Mouse (Mus musculus): ENCODE data around the gene Mcoln3. TPM values are rescaled to one million over a fixed set of nuclear protein-coding genes. Genes with fewer than 3 reads are reported as not detected.

Gene Mcoln3
- polyA plus RNA-seq, 1 experiment from 2014 or later, result 0.13 TPM

DNA sequence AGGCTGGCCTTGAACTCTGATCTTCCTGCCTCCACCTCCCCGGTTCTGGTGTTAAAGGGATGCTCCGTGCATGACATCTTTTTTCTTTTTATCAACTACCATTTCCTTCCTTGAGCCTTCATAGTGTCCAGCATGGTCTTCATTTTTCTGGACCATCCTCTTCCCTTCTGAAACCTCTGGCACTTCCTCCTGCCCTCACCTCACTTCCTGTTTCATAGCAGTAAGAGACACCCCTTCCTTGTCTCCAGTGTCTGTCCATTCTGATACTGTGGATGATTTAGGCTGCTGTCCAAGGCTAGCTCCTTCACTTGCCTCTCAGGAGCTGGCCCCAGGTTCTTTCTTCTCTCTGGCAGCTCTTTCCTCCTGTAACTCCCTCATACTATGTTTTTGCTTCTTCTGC is 18.2 kb downstream of the Mcoln3 start:
- DNase-seq, result no peak
- H3K4me2 ChIP-seq, result no peak overlapping the region
- no peak overlapping the region for H3K27ac ChIP-seq
- no peak for ATAC-seq (ENCODE audit: low read depth)
- H3K4me3 ChIP-seq (replicated peaks), result no peak overlapping the region
- H3K36me3 ChIP-seq, result no peaks in the 10 kb centered on the region
- H3K27me3 ChIP-seq, result no peaks in the 10 kb centered on the region
- H3K4me1 ChIP-seq (replicated peaks), result no peaks in the 10 kb centered on the region
- no peak overlapping the region for H3K9ac ChIP-seq
- 53% methylated on average over 2 of the region's 2 CpGs for WGBS (ENCODE audit: insufficient replicate concordance)
- H3K9me3 ChIP-seq (replicated peaks), result no peaks in the 10 kb centered on the region

DNA sequence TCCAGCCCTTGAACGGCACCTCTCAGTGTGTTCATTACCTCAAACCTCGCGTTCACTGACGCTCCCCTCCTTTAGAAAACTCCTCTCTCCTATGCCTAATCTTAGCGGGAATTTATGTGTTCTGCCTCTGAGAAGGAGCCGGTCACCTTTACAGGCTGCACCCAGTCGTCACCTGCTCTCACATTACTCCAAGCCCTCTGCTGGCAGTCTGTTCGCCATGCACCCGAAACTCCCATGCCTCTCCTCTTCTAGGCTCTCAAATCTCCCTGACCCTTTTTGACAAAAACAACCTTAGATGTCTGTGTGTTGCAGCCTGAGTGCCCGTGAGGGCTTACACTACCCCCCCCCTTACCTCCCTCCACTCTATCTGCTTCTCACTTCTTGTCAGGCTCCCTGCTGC is 19.2 kb downstream of the Mcoln3 start:
- Histone ChIP-seq H3K9me3 (replicated peaks) (no peaks in the 10 kb centered on the region), H3K36me3 (no peaks in the 10 kb centered on the region), H3K4me1 (replicated peaks) (no peaks in the 10 kb centered on the region), H3K9ac (no peak overlapping the region), H3K4me2 (no peak overlapping the region), H3K27ac (no peak overlapping the region), H3K27me3 (no peaks in the 10 kb centered on the region), H3K4me3 (replicated peaks) (no peak overlapping the region)
- WGBS (ENCODE audit: insufficient replicate concordance), result 24% methylated on average over 10 of the region's 10 CpGs
- ATAC-seq (ENCODE audit: low read depth) (no peak), DNase-seq (no peak)

DNA sequence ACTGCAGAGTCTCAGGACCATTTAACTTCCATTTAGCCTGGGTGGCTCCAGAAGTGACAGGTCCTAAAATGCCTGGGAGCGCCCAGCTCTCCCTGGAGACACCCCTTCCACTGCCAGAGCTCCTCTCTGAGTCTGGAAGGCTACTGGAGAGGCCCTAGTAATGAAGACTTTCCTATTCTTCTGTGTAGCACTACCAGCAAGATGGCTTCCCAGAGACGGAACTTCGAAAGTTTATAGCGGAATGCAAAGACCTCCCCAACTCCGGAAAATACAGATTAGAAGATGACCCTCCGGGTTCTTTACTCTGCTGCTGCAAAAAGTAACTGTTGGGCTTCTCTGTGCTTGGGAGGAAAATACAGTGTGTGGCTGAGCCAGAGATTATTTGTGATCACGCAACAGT is 23.0 kb downstream of the Mcoln3 start:
- H3K27ac ChIP-seq, result no peak overlapping the region
- DNase-seq, result no peak
- no peak for ATAC-seq (ENCODE audit: low read depth)
- no peak overlapping the region for H3K4me2 ChIP-seq
- H3K27me3 ChIP-seq, result no peaks in the 10 kb centered on the region
- no peaks in the 10 kb centered on the region for H3K9me3 ChIP-seq (replicated peaks)
- H3K36me3 ChIP-seq, result no peaks in the 10 kb centered on the region
- no peak overlapping the region for H3K9ac ChIP-seq
- 78% methylated on average over 7 of the region's 7 CpGs for WGBS (ENCODE audit: insufficient replicate concordance)
- no peak overlapping the region for H3K4me3 ChIP-seq (replicated peaks)
- no peaks in the 10 kb centered on the region for H3K4me1 ChIP-seq (replicated peaks)

DNA sequence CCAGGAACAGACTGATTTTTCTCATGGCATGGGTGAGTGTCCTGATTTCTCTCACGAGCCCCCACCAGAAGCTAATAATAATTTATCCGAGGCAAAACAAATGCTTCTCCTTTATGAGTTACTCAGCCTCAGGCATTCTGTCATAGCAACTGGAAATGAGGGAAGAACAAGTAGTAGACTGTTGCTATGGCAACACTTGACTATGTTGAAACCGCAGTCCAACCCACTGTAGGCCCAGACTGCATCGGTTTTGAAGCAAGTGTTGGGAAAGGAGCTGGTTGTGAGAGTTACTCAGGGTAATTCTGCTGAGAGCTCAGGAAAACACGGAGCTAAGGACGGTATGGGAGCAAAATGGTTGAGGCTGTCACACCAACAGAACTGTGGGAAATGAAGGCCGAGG is 25.3 kb downstream of the Mcoln3 start:
- H3K36me3 ChIP-seq, result no peaks in the 10 kb centered on the region
- H3K4me3 ChIP-seq (replicated peaks), result no peak overlapping the region
- no peak for DNase-seq
- H3K4me2 ChIP-seq, result no peak overlapping the region
- H3K27ac ChIP-seq, result no peak overlapping the region
- no peaks in the 10 kb centered on the region for H3K27me3 ChIP-seq
- H3K9ac ChIP-seq, result no peak overlapping the region
- H3K9me3 ChIP-seq (replicated peaks), result no peaks in the 10 kb centered on the region
- no peak for ATAC-seq (ENCODE audit: low read depth)
- H3K4me1 ChIP-seq (replicated peaks), result peaks cover 7% of the 10 kb centered on the region; the same call in 1 of the 2 replicates
- WGBS (ENCODE audit: insufficient replicate concordance), result 59% methylated on average over 7 of the region's 7 CpGs

DNA sequence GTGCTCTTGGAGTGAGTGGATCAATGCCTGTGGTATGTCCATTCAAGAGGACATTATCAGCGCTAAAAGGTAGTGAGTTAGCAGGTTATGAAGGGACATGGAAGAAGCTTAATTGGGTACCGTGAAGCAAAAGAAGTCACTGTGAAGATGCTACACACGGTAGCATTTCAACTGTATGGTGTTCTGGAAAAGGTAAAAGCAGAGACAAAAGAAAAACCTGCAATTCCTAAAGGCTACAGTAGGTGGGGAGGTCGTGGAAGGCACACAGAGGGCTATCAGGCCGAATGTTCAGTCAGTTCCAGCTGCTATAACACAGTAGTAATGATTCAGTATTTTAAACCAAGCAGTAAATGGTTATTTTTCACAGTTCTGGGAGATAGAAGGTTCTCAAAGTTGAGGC is 28.3 kb downstream of the Mcoln3 start:
- Histone ChIP-seq H3K4me1 (replicated peaks) (peaks cover 18% of the 10 kb centered on the region), H3K4me3 (replicated peaks) (no peak overlapping the region), H3K9ac (no peak overlapping the region), H3K27ac (no peak overlapping the region), H3K36me3 (no peaks in the 10 kb centered on the region), H3K27me3 (peaks cover 8% of the 10 kb centered on the region; the same call in 1 of the 2 replicates), H3K4me2 (no peak overlapping the region), H3K9me3 (replicated peaks) (no peaks in the 10 kb centered on the region)
- ATAC-seq (ENCODE audit: low read depth) (no peak), DNase-seq (no peak)
- 38% methylated on average over 5 of the region's 5 CpGs for WGBS (ENCODE audit: insufficient replicate concordance)

DNA sequence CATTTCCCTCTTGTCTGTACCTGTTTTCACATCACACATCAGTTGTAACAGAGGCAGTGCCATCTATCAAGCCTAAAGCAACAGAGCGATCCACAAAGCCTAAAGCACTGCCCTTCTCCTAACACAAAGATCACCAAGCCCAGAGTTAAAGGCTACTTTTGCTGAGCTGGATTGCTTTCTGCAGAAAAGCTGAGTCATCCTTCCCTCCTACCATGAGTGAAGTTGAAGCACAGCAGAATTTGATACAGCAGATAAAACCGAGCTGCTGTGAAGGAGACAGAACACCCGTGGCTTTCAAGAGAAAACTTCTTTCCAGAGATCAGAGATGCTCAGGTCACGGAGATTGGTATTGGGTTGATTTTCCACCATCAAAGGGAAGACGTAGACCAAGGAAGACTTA is 28.9 kb downstream of the Mcoln3 start:
- Histone ChIP-seq H3K4me1 (replicated peaks) (peaks cover 18% of the 10 kb centered on the region), H3K4me2 (no peak overlapping the region), H3K27ac (no peak overlapping the region), H3K9me3 (replicated peaks) (no peaks in the 10 kb centered on the region), H3K4me3 (replicated peaks) (no peak overlapping the region), H3K9ac (no peak overlapping the region), H3K27me3 (peaks cover 14% of the 10 kb centered on the region), H3K36me3 (no peaks in the 10 kb centered on the region)
- ATAC-seq (ENCODE audit: low read depth) (no peak), DNase-seq (no peak)
- 38% methylated on average over 5 of the region's 5 CpGs for WGBS (ENCODE audit: insufficient replicate concordance)

DNA sequence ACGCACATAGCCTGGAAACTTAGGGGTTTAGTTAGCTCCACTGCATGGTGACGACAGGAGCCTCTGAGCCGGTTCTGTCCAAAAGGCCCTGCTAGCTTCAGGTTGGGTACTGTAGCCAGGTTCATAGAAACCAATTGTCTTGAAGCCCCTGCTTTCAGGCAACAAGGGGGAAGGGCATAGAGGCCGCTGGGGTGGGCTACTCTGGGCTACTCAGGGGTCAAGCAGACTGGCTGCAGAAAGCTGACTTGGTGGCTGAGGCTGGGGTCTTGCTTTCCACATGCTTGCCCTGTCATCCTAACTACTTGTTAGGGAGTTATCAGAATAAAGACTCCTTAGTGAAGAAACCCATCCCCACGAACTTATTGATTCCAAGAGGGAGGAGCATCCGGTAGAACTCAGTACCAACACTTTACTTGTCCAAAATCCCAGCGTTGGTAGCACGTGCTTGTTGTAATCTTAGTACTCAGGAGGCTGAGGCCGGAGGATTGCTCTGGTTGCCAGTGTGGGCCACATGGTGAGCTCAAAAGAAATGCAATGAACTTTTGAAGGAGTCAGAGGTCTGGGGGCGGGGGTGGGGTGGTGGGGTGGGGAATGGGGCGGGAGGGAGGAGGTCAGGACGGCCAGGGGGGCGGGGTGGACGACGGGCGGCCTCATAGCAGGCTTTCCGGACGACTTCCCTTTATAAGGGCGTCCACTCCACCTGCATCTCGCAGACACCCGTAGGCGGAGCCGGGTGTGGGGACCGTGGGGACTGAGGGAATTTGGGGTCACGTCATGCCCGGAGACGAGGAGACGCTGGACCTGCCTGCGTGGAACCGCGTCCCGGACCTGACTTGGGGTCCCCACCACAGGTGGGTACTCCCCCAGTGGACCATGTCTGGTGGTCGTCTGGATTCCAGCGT is 32.2 kb downstream of the Mcoln3 start, which contains the start of gene Mcoln2:
Gene Mcoln2 (plus strand): TSS at position 678 of the 902 bp plus-strand sequence.
- Histone ChIP-seq H3K9me3 (replicated peaks) (no peaks in the 10 kb centered on the region), H3K27ac (peak within 1 kb of the TSS; percentile 34; the same call in 1 of the 2 replicates), H3K4me2 (peak within 1 kb of the TSS; percentile 69), H3K27me3 (peaks cover 21% of the 10 kb centered on the region), H3K4me3 (replicated peaks) (peak within 1 kb of the TSS; percentile 51), H3K9ac (peak within 1 kb of the TSS; percentile 54; the same call in 1 of the 2 replicates), H3K36me3 (no peaks in the 10 kb centered on the region), H3K4me1 (replicated peaks) (peaks cover 22% of the 10 kb centered on the region)
- DNase-seq, result no peak
- WGBS (ENCODE audit: insufficient replicate concordance), result 11% methylated on average over 33 of the region's 34 CpGs
- ATAC-seq (ENCODE audit: low read depth), result peak; percentile 64

DNA sequence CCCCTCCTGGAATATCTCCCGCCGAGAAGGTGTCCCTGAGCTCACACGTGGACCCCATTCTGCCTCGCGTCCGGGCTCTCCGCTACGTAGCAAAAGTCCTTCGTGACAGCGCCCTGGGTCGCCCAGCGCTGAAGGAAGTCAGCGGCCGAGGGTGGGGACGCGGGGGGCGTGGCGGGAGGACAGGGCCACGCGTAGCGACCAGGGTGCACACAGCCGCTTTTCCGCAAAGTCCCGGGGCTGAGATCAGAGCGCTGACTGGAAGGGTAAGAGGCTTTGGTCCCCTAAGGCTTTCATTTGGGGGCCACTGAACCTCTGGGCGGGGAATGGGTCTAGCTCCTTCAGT is 32.8 kb downstream of the Mcoln3 start:
- Histone ChIP-seq H3K9me3 (replicated peaks) (no peaks in the 10 kb centered on the region), H3K27ac (peak overlapping the region; percentile 34; the same call in 1 of the 2 replicates), H3K36me3 (no peaks in the 10 kb centered on the region), H3K4me1 (replicated peaks) (peaks cover 22% of the 10 kb centered on the region), H3K4me3 (replicated peaks) (peak overlapping the region; percentile 51), H3K27me3 (peaks cover 21% of the 10 kb centered on the region), H3K9ac (peak overlapping the region; percentile 54; the same call in 1 of the 2 replicates), H3K4me2 (peak overlapping the region; percentile 69)
- 2% methylated on average over 26 of the region's 26 CpGs for WGBS (ENCODE audit: insufficient replicate concordance)
- DNase-seq (no peak), ATAC-seq (ENCODE audit: low read depth) (peak; percentile 67)

DNA sequence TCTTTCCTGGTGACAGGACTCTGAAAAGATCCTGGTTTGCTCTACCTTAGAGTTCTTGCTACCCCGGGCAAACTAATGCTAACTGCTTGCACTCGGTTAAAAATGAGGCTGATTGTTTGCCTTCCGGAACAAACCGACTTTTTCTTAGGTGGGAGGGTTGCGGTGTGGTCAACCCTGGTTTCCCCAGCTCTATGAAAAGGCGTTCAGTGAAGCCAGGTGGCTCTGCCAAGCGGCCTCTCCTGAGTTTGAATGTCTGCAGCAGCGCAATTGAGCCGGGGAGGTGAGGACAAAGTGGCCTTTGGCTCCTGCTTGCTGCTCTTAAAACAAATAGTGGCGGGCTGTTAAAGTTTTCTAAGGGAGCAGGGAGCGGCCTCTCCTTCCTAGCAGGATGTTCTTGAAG is 33.3 kb downstream of the Mcoln3 start:
- H3K4me2 ChIP-seq, result peak overlapping the region; percentile 69
- H3K4me3 ChIP-seq (replicated peaks), result peak overlapping the region; percentile 51
- H3K4me1 ChIP-seq (replicated peaks), result peaks cover 22% of the 10 kb centered on the region
- peaks cover 21% of the 10 kb centered on the region for H3K27me3 ChIP-seq
- ATAC-seq (ENCODE audit: low read depth) (no peak), DNase-seq (no peak)
- 19% methylated on average over 11 of the region's 11 CpGs for WGBS (ENCODE audit: insufficient replicate concordance)
- H3K36me3 ChIP-seq, result no peaks in the 10 kb centered on the region
- H3K27ac ChIP-seq, result peak overlapping the region; percentile 34; the same call in 1 of the 2 replicates
- no peaks in the 10 kb centered on the region for H3K9me3 ChIP-seq (replicated peaks)
- peak overlapping the region; percentile 54; the same call in 1 of the 2 replicates for H3K9ac ChIP-seq

DNA sequence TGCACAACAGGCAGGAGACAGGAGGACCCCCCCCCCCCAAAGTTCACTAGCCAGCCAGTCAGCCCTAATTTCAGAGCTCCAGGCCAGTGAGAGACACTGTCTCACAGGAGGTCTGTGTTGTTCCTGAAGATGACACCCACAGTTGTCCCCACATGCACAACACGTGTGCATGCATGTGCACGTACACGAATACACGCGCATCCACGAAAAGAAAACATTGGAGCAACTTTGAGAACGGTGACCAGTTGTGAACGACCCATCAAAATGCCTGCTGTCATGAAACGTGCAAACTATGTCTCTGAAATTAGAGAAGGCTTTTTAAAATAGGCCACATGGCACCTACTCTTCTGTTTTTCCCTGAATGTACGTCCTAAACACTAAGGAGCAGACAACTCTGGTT is 34.1 kb downstream of the Mcoln3 start:
- Histone ChIP-seq H3K36me3 (no peaks in the 10 kb centered on the region), H3K9ac (no peak overlapping the region), H3K9me3 (replicated peaks) (no peaks in the 10 kb centered on the region), H3K4me2 (peak overlapping the region; percentile 69; the same call in 1 of the 2 replicates), H3K27ac (no peak overlapping the region), H3K4me1 (replicated peaks) (peaks cover 23% of the 10 kb centered on the region), H3K27me3 (peaks cover 21% of the 10 kb centered on the region), H3K4me3 (replicated peaks) (no peak overlapping the region)
- DNase-seq, result no peak
- no peak for ATAC-seq (ENCODE audit: low read depth)
- WGBS (ENCODE audit: insufficient replicate concordance), result 83% methylated on average over 10 of the region's 10 CpGs

DNA sequence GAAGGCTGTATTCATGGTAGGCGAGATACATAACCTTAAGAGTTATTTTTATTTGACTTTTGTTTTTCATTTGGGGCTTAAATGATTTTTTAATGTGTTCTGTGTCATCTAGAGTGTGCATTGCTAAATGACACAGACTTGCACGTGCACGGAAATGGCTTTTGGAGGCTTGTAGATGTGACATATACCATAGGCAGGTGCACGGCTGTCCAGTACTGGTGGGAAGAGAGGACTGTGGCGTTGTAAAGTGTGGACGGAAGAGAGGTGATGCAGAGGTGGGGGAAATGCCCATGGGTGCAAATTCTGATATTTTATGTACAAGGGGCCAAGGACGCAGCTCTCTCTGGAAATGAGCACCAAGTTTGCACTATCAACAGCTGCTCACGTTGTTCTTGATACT is 34.5 kb downstream of the Mcoln3 start:
- Histone ChIP-seq H3K4me1 (replicated peaks) (peaks cover 26% of the 10 kb centered on the region), H3K27me3 (peaks cover 21% of the 10 kb centered on the region), H3K27ac (no peak overlapping the region), H3K36me3 (no peaks in the 10 kb centered on the region), H3K9me3 (replicated peaks) (no peaks in the 10 kb centered on the region), H3K4me2 (no peak overlapping the region), H3K4me3 (replicated peaks) (no peak overlapping the region), H3K9ac (no peak overlapping the region)
- 70% methylated on average over 8 of the region's 8 CpGs for WGBS (ENCODE audit: insufficient replicate concordance)
- DNase-seq (no peak), ATAC-seq (ENCODE audit: low read depth) (no peak)

DNA sequence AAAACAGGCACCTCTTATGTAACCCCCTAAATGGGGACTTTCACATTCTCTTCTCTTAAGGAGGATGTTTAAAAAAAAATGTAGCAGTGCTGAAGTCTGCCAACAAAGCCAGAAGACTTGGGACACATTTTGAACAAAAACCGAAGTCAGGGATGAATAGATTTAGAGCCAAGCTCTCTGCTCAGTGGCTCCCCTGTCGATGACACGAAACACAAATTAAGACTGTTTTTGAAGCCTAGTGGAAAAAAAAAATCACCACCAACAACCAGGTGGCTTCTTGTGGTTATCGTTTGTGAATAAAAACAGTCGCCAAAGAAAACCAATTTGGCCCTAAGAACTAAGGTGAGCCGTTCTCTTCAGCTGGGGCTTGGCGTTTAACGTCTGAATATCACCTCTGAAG is 35.1 kb downstream of the Mcoln3 start:
- H3K27me3 ChIP-seq, result peaks cover 21% of the 10 kb centered on the region
- 74% methylated on average over 8 of the region's 8 CpGs for WGBS (ENCODE audit: insufficient replicate concordance)
- no peak for DNase-seq

More for the DNA sequence above, 35.1 kb downstream of the Mcoln3 start:
- Histone ChIP-seq H3K27ac (no peak overlapping the region), H3K4me2 (no peak overlapping the region), H3K9ac (no peak overlapping the region), H3K4me1 (replicated peaks) (peaks cover 26% of the 10 kb centered on the region), H3K9me3 (replicated peaks) (no peaks in the 10 kb centered on the region), H3K4me3 (replicated peaks) (no peak overlapping the region), H3K36me3 (no peaks in the 10 kb centered on the region)
- ATAC-seq (ENCODE audit: low read depth), result no peak
